Mouse (Mus musculus): ENCODE data around the gene Myom1.

Myom1 gene

GRCm38 (mm10) chr17:71106250-71106649 is 103.8 kb downstream of the Myom1 start:
- DNase-seq, result peak; percentile 14

GRCm38 (mm10) chr17:71110753-71111265 is 108.4 kb downstream of the Myom1 start:
- DNase-seq, result no peak

GRCm38 (mm10) chr17:71112689-71113088 is 110.3 kb downstream of the Myom1 start:
- no peak for DNase-seq

- DNase-seq, result no peak
Observed at GRCm38 (mm10) chr17:71114282-71114681, 111.8 kb downstream of the Myom1 start.

GRCm38 (mm10) chr17:71117956-71118355 is 115.5 kb downstream of the Myom1 start:
- no peak for DNase-seq

GRCm38 (mm10) chr17:71118607-71119006 is 116.2 kb downstream of the Myom1 start:
- no peak for DNase-seq

- no peak for DNase-seq
Observed at GRCm38 (mm10) chr17:71120626-71121025, 118.2 kb downstream of the Myom1 start.

- DNase-seq, result no peak
Observed at GRCm38 (mm10) chr17:71124061-71124670, 121.7 kb downstream of the Myom1 start.

GRCm38 (mm10) chr17:71124674-71125073 is 122.2 kb downstream of the Myom1 start:
- DNase-seq, result no peak

GRCm38 (mm10) chr17:71125519-71125918 is 123.1 kb downstream of the Myom1 start:
- no peak for DNase-seq

GRCm38 (mm10) chr17:71126001-71126400 is 123.6 kb downstream of the Myom1 start:
- DNase-seq, result no peak

- no peak for DNase-seq
Observed at GRCm38 (mm10) chr17:71127464-71128110, 125.2 kb downstream of the Myom1 start.

- no peak for DNase-seq
Observed at GRCm38 (mm10) chr17:71129489-71130261, 127.2 kb downstream of the Myom1 start.

GRCm38 (mm10) chr17:71132221-71132620 is 129.8 kb downstream of the Myom1 start:
- DNase-seq, result no peak

GRCm38 (mm10) chr17:71132856-71133439 is 130.5 kb downstream of the Myom1 start:
- no peak for DNase-seq

GRCm38 (mm10) chr17:71134441-71134955 is 132.1 kb downstream of the Myom1 start:
- DNase-seq, result no peak

- DNase-seq, result no peak
Observed at GRCm38 (mm10) chr17:71135108-71135507, 132.7 kb downstream of the Myom1 start.

GRCm38 (mm10) chr17:71135866-71136265 is 133.4 kb downstream of the Myom1 start:
- no peak for DNase-seq

GRCm38 (mm10) chr17:71136384-71137333 is 134.2 kb downstream of the Myom1 start:
- no peak for DNase-seq

- no peak for DNase-seq
Observed at GRCm38 (mm10) chr17:71137334-71137721, 134.9 kb downstream of the Myom1 start.

GRCm38 (mm10) chr17:71142068-71142467 is 139.6 kb downstream of the Myom1 start:
- no peak for DNase-seq

- no peak for DNase-seq
Observed at GRCm38 (mm10) chr17:71143155-71143554, 140.7 kb downstream of the Myom1 start.
